Mouse (Mus musculus): ENCODE measurements around the gene Nol12. TPM values are rescaled to one million over a fixed set of nuclear protein-coding genes. Genes with fewer than 3 reads are reported as not detected.

Nol12 gene
- polyA plus RNA-seq, 1 experiment from 2014 or later = 29.9 TPM

Small RNA genes within 50 kb of the gene (microRNA-seq; reads per million reads assigned to microRNA genes)
- gene Mir6955 = 0.63 reads per million

Other genes with a start within 250 kb of the Nol12 start
- gene Elfn2, start 216.2 kb upstream of the Nol12 start, polyA plus RNA-seq (2015; fragmentation: Nextera tagmentation; extraction: Ambion mirVana) = 0.10 and 0.19 TPM in 2 replicates
- gene Mfng, start 161.5 kb upstream of the Nol12 start, polyA plus RNA-seq (2015; fragmentation: Nextera tagmentation; extraction: Ambion mirVana) = 13.6 and 21.0 TPM in 2 replicates
- 5.7 and 7.6 TPM in 2 replicates for gene Card10, start 131.9 kb upstream of the Nol12 start, polyA plus RNA-seq (2015; fragmentation: Nextera tagmentation; extraction: Ambion mirVana)
- gene Cdc42ep1, start 92.3 kb upstream of the Nol12 start, polyA plus RNA-seq (2015; fragmentation: Nextera tagmentation; extraction: Ambion mirVana) = 32.0 and 40.4 TPM in 2 replicates
- gene Lgals2, start 79.4 kb upstream of the Nol12 start, polyA plus RNA-seq (2015; fragmentation: Nextera tagmentation; extraction: Ambion mirVana) = 0.43 and 0.45 TPM in 2 replicates
- gene Gga1, start 57.7 kb upstream of the Nol12 start, polyA plus RNA-seq (2015; fragmentation: Nextera tagmentation; extraction: Ambion mirVana) = 39.7 and 48.4 TPM in 2 replicates
- gene Gm49510, start 35.3 kb upstream of the Nol12 start, polyA plus RNA-seq (2015; fragmentation: Nextera tagmentation; extraction: Ambion mirVana) = 0.53 TPM in 1 of 2 replicates, not detected in the other
- 15.1 and 24.5 TPM in 2 replicates for gene Sh3bp1, start 35.2 kb upstream of the Nol12 start, polyA plus RNA-seq (2015; fragmentation: Nextera tagmentation; extraction: Ambion mirVana)
- 16.2 and 20.4 TPM in 2 replicates for gene Pdxp, start 21.0 kb upstream of the Nol12 start, polyA plus RNA-seq (2015; fragmentation: Nextera tagmentation; extraction: Ambion mirVana)
- gene Lgals1, start 8.2 kb upstream of the Nol12 start, polyA plus RNA-seq (2015; fragmentation: Nextera tagmentation; extraction: Ambion mirVana) = 806 and 862 TPM in 2 replicates
- gene Triobp, start 12.8 kb downstream of the Nol12 start, polyA plus RNA-seq (2015; fragmentation: Nextera tagmentation; extraction: Ambion mirVana) = 36.8 and 54.5 TPM in 2 replicates
- 289 and 300 TPM in 2 replicates for gene H1f0, start 93.5 kb downstream of the Nol12 start, polyA plus RNA-seq (2015; fragmentation: Nextera tagmentation; extraction: Ambion mirVana)
- not detected in 2 replicates for gene Galr3, start 107.0 kb downstream of the Nol12 start, polyA plus RNA-seq (2015; fragmentation: Nextera tagmentation; extraction: Ambion mirVana)
- 20.4 and 31.6 TPM in 2 replicates for gene Ankrd54, start 128.0 kb downstream of the Nol12 start, polyA plus RNA-seq (2015; fragmentation: Nextera tagmentation; extraction: Ambion mirVana)
- gene Eif3l, start 140.2 kb downstream of the Nol12 start, polyA plus RNA-seq (2015; fragmentation: Nextera tagmentation; extraction: Ambion mirVana) = 131 and 151 TPM in 2 replicates
- 20.2 and 23.3 TPM in 2 replicates for gene Micall1, start 174.0 kb downstream of the Nol12 start, polyA plus RNA-seq (2015; fragmentation: Nextera tagmentation; extraction: Ambion mirVana)
- 207 and 240 TPM in 2 replicates for gene Polr2f, start 206.1 kb downstream of the Nol12 start, polyA plus RNA-seq (2015; fragmentation: Nextera tagmentation; extraction: Ambion mirVana)
- 7.4 and 8.1 TPM in 2 replicates for gene 1700088E04Rik, start 206.3 kb downstream of the Nol12 start, polyA plus RNA-seq (2015; fragmentation: Nextera tagmentation; extraction: Ambion mirVana)
- 0.45 and 1.3 TPM in 2 replicates for gene Sox10, start 230.3 kb downstream of the Nol12 start, polyA plus RNA-seq (2015; fragmentation: Nextera tagmentation; extraction: Ambion mirVana)

All from heart, embryonic 15.5 days (tissue).